Mouse (Mus musculus) brown adipose tissue, adult 24 weeks (tissue): Measurements from ENCODE around the gene Rps12-ps3. TPM values are rescaled to one million over a fixed set of nuclear protein-coding genes. Genes with fewer than 3 reads are reported as not detected.

Experiments used
- H3K27ac ChIP-seq: fragments of 200-500 bp; replicated peaks from 2 replicates; pipeline ENCODE4 v1.5.1; 2012; ENCODE audit warnings: low read depth, mild to moderate bottlenecking, low read length
- H3K4me1 ChIP-seq: fragments of 200-500 bp; 2 replicates; pipeline ENCODE4 v1.6.1; 2012; ENCODE audit warnings: low read length, mixed read lengths; ENCODE audit not compliant: control insufficient read depth, insufficient read depth, insufficient read length
- H3K4me3 ChIP-seq: fragments of 200-500 bp; 2 replicates; pipeline ENCODE4 v1.5.1; 2012; ENCODE audit warnings: low read depth, mild to moderate bottlenecking, low read length, moderate library complexity; ENCODE audit not compliant: insufficient read depth
- polyA plus RNA-seq: library from polyadenylated mRNA; stranded (reverse); fragments of >200 nt; gene quantifications from 2 replicates; pipeline ENCODE4 v1.2.4, GENCODE M21; 2012; ENCODE audit not compliant: missing spikeins, insufficient read depth, insufficient read length

The Rps12-ps3 gene
- polyA plus RNA-seq, 1 experiment, result 71.0 TPM

DNA sequence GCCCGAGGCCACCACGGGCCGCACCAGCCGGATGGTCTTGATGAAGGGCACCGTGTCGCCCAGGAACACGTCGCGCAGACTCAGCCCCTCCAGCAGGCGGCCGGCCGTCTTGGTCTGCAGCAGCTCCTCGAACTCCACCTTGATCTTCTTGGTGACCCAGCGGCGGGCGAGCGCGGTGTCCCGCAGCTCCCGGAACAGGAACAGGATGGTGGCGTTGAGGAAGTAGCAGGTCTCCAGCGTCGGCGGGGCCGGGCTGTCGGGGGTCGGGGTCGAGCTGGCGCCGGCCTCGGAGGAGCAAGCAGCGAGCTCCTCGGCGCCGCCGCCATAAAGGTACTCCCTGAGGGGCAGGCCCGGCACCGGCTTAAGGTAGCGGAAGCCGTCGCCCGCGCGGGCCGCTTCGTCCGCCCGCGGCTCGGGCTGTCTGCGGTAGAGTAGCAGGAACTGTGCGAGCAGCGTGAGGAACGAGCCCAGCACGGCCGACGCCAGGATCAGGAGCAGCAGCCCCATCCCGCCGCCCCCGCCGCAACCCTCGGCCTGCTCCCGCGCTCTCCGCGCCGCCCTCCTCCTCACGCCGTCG is 23.1 kb downstream of the Rps12-ps3 start:
- Histone ChIP-seq H3K4me3 (peak overlapping the region; percentile 95), H3K27ac (peak overlapping the region; percentile 71), H3K4me1 (peaks cover 3% of the 10 kb centered on the region; the same call in 1 of the 2 replicates)

DNA sequence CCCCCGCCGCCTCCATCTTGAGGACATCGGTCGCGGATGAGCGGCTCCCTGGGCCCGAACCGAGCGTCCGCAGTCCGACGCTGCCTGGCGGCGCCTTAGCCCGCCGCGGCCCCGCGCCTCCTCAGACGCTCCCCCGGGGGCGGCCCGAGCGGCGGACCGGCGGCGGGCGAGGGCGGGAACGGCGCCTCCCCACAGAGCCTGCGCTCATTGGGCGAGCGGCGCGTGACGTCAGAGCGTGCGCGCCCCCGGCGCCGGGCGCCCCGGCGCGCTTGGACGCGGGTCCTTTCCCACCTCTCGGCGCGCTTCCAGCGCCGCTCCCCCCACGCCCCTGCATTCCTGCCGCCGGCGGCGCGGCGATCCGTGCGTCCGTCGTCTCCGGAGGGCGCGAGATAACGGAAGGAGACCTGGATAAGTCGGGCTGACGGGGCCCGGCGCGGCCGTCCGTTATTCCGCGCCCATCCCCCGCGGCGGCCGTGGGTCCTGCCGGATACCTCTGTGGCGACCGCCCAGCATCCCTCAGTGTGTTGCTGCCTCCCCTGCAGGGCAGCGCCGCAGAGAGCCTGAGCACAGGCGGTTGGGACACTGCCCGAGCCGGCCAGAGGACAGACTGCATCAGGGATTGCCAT is 23.7 kb downstream of the Rps12-ps3 start, which contains the start of gene Pdzd8:
TSS of gene Pdzd8 (minus strand) at position 123 of the 626 bp plus-strand sequence.
- Histone ChIP-seq H3K4me3 (peak within 1 kb of the TSS; percentile 95), H3K4me1 (peaks cover 3% of the 10 kb centered on the region; the same call in 1 of the 2 replicates), H3K27ac (peak within 1 kb of the TSS; percentile 71)

DNA sequence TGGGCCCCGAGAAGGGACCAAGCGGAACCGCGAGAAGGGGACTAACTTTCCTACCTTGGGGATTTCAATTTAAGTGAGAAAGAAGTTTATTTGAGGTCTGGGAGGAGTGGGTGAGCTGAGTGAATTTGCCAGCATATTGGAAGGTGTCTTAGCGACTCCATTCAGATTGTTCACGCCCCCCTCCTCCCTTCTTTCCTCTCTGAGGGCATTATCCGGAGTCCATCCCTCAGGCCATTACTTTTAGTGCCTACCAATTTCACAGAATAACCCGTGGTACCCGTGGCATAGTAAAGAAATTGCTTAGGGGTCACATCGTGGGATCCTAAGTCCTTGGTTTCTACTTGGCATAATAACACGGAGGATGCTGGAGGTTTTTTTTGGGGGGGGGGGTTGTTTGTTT is 24.2 kb downstream of the Rps12-ps3 start:
- Histone ChIP-seq H3K4me1 (peaks cover 3% of the 10 kb centered on the region; the same call in 1 of the 2 replicates), H3K27ac (no peak overlapping the region), H3K4me3 (peak overlapping the region; percentile 95)

DNA sequence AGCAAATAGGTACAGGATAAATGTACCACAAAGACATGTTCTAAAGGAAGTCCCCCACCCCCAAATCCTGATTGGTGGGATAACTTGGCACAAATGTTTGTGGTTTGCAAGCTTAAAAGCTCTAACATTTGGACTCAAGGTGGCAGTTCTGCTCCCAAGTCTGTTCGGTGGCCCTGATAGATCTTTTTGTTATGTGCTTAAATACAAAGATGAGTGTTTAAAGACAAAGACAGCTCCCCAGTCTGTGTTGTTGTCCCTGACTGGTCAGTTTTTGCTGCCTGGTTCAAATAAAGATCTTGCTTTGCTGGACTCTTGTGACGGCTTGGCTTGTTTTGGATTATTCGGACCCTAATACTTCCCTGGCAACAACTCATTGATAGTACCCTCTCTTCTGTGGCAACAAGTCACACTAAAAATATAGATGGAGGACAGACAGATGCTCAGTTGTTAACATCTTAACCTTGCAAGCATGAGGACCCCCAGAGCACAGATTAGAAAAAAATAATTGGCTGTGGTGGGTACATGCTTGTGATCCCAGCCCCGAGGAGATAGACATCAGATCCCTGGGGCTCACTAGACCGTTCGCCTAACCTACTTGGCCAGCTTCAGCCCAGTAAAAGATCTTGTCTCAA is 27.4 kb downstream of the Rps12-ps3 start:
- no peak overlapping the region for H3K27ac ChIP-seq
- no peak overlapping the region for H3K4me3 ChIP-seq
- no peaks in the 10 kb centered on the region for H3K4me1 ChIP-seq

DNA sequence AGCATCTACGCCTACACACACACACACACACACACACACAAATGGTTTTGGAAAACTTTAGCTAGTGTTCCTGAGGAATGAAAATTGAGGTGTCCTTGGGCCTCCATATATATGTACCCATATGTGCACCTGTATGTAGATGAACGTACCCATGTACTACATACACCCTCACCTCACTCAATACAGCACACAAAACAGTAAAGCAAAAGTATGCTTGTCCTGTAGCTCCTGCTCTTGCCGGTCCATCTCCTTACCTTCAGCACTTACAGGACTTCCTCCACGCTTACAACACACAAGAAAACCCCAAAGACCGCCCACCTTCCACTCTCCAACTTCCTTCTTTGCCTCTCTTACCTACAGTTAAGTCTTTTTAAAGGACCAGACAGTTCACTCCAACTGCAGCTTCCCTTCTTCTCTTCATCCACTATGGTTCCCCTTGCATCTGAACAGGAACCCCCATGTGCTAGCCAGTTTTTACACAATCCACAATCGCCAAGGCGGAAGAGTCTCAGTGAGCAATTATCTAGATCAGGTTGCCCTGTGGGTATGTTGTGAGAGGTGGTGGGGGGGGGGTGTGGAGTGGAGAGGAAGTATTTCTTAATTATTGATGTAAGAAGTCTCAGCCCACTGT is 28.3 kb downstream of the Rps12-ps3 start:
- no peak overlapping the region for H3K4me3 ChIP-seq
- no peak overlapping the region for H3K27ac ChIP-seq
- no peaks in the 10 kb centered on the region for H3K4me1 ChIP-seq

DNA sequence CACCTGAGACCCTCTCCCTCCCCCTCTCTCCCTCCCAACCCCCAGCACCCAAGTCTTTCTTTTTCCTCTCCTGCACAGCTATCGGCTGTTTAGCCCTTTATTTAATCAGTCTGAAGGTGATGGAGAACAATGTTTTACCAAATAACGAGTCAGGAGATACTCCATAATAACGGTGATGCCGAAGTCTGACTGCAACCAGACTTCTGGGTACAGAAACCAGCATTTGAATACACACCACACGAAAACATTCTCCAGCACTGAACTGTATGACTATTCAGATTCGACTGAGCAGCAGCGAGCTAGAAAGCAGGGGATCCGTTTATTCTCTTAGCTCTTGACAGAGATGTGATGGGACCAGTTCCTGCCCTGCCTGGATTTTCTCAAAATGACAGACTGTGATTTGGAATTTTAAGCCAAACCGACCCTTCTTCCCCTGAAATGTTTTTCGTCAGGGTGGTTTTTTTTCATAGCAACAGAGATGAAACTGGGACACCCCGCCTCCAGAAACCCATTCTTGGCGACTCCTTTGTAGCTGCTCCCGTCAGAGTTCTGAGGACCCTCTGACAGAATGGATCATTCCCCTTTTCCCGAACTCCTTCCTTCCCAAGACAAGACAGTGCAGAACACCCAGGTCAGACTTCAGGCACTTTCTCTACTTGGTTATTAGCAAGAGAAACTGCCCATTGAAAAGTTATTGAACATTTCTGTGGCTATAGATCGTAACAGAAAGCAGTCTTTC is 29.2 kb downstream of the Rps12-ps3 start:
- H3K27ac ChIP-seq, result no peak overlapping the region
- H3K4me3 ChIP-seq, result no peak overlapping the region
- no peaks in the 10 kb centered on the region for H3K4me1 ChIP-seq

DNA sequence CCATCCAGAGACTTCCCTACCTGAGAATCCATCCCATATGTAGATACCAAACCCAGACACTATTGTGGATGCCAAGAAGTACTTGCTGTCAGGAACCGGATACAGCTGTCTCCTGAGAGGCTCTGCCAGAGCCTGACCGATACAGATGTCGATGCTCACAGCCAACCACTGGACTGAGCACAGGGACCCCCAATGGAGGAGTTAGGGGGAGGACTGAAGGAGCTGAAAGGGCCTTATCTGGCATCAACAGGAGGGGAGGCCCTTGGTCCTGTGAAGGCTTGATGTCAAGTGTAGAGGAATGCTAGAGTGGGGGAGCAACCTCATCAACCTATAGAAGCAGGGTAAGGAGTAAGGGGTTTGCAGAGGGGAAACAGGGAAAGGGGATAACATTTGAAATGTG is 30.7 kb downstream of the Rps12-ps3 start:
- Histone ChIP-seq H3K4me3 (no peak overlapping the region), H3K4me1 (no peaks in the 10 kb centered on the region), H3K27ac (no peak overlapping the region)

DNA sequence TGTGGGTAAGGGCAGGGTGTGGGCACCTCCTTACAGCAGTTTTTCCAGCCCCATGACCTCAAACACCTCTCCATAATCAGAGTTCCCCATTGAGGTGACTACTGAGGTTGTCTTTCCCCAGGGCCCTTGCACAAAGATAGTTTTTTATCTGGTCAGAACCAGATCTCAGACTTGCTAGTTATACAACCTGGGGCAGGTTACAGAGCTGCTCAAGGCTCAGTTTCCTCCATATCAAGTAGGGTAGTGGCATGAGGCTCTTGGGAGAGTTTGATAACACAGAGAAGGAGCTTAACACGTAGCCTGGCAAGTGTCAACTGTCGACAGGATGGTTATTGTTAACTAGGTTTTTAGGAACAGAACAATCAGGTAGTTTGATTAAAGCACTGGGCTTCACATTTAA is 32.8 kb downstream of the Rps12-ps3 start:
- no peak overlapping the region for H3K4me3 ChIP-seq
- no peaks in the 10 kb centered on the region for H3K4me1 ChIP-seq
- no peak overlapping the region for H3K27ac ChIP-seq

DNA sequence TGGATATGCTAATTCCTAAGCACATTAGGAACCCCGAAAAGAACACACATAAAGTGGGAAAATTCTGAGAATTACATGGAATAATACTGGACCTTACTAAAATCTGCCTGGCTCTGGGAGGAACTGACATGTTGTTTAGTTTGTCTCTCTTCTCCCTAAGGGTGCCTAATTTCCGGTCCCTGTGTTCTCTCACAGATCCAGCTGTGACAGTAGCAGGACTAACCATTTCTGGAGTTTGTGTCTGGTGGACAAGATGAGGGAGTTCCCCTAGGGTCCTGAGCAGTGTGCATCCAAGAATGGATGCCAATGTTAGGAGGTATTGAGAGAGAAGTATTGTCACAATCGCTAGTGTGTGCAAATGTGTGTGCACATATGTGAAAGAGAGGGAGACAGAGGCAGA is 34.3 kb downstream of the Rps12-ps3 start:
- Histone ChIP-seq H3K4me3 (no peak overlapping the region), H3K4me1 (no peaks in the 10 kb centered on the region), H3K27ac (no peak overlapping the region)

DNA sequence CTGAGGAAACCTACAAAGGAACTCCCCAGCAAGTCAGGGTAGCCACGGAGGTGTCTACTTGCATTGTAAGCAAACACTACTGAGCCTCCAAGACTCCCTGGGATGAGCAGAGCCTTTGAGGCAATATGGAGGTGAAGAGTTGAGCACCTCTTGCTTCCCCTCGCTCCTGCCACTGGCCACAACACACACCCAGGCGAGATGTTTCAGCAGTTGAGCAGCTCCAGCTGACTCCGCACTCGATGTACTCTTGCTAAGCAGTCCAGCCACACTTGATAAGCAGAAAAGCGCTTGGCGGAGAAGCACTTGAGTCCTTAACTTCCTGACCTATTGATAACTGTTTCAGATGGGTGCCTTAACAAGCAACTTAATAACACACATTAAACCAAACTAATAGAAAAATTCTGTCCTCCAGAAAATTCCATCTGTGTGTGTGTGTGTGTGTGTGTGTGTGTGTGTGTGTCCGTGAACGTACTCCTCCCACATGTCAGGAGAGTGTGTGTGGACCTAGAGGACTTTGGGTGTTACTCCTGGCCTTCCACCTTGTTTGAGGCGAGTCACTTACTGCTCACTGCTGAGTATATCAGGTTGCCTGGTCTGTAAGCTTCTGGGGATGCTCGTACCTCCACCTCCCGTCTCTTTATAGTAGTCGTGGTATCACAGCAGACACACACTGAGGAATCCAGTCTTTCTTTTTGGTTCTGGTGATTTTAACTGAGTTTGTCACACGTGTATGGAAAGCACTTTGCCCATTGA is 34.9 kb downstream of the Rps12-ps3 start:
- Histone ChIP-seq H3K4me1 (no peaks in the 10 kb centered on the region), H3K27ac (no peak overlapping the region), H3K4me3 (no peak overlapping the region)

DNA sequence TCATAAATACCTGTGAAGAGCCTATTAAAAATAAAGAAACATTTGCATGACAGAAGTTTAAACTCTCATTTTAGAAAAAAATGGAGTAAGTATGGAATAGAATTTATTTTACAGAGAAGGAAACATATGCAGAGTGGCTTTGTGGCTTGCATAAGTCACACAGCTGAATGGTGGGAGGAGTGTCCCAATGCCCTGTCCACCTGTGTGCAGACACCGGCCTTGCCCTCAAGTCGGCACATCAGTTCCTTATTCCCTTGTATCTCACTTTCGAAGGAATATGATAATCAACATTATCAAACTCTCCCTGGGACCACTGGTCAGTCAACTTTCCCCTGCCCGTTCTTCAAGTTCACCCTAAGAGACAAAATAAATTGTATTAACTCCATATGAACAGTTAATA is 35.8 kb downstream of the Rps12-ps3 start:
- Histone ChIP-seq H3K4me3 (no peak overlapping the region), H3K4me1 (no peaks in the 10 kb centered on the region), H3K27ac (no peak overlapping the region)

DNA sequence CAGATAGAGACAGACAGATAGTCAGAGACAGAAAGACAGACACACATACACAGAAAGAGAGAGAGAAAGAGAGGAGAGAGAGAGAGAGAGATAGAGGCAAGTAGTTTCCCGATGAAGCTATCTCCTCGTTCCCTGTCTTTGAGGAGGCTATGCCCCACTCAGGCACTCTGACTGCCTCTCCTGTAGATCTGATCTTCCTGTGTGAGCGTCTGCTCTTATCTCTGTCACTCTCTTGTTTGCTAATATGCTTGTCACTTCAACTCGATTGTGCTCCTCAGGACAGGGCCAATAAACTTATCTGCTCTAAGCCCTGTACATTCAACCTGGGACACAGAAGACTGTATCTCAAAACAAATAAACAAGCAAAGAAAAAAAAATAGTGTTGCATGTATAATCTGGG is 37.1 kb downstream of the Rps12-ps3 start:
- no peak overlapping the region for H3K27ac ChIP-seq
- no peaks in the 10 kb centered on the region for H3K4me1 ChIP-seq
- H3K4me3 ChIP-seq, result no peak overlapping the region

DNA sequence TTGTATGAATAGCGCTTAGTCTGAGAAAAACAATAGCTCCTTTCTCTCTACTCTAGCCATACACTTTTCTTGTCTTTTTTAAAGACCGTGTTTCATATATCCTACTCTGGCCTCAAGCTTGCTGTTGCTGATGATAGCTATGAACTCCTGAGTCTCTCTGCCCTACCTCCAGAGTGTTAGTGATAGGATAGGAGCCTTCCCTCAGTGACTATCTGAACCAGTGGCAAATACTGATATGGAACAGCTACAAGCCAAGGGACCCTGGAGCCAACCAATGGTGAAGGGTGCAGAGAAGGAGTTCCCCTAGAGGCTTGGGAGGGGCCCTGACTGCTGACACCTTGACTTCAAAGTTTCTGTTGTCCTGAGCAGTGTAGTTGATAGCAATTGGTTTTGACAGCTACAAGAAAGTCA is 38.4 kb downstream of the Rps12-ps3 start:
- no peak overlapping the region for H3K27ac ChIP-seq
- H3K4me1 ChIP-seq, result no peaks in the 10 kb centered on the region
- no peak overlapping the region for H3K4me3 ChIP-seq

DNA sequence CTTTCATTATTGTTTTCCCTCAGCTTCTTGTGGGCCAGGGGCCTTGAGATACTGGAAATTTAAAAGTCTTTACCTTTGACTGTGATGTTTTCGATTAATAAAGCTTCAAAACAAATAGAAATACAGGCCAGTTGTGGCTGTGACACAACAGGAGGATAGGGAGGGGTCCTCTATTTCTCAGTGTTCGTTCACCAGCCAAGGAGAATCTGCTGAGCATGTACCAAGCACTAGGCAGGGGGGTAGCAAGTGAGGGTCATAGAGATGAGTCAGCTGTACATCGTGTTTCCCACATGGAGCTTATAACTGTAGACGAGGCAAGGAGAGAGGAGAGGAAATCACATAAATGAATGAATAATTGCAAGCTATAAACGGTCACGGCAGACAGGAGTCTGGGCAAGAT is 40.6 kb downstream of the Rps12-ps3 start:
- Histone ChIP-seq H3K27ac (no peak overlapping the region), H3K4me1 (no peaks in the 10 kb centered on the region), H3K4me3 (no peak overlapping the region)
